Mouse (Mus musculus) ES-CJ7 (cell line): Measurements from ENCODE around the gene Ubap2l.

Source experiments
- DNase-seq: peaks from one replicate; pipeline ENCODE4 v3.0.0; 2011; ENCODE audit warnings: low read depth, low spot score

The Ubap2l gene

GRCm38 (mm10) chr3:89968509-89968908, 83.9 kb downstream of the Ubap2l start:
- no peak for DNase-seq

DNA sequence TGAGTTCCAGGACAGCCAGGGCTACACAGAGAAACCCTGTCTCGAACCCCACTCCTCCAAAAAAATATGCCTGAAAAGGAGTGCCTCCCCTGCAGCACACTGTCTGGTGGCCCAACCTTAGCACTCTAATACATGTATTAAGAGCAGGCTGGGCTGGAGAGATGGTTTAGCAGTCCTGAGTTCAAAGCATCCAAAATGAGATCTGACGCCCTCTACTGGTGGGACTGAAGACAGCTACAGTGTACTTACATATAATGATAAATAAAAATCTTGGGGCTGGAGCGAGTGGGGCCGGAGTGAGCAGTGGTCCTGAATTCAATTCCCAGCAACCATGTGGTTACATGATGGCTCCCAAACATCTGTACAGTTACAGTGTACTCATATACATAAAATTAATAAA, 85.5 kb downstream of the Ubap2l start:
- DNase-seq, result peak; percentile 86

- no peak for DNase-seq
These were observed 86.5 kb downstream of the Ubap2l start for GRCm38 (mm10) chr3:89965972-89966371.

- DNase-seq, result no peak
These were observed 86.9 kb downstream of the Ubap2l start for GRCm38 (mm10) chr3:89965557-89965956.

- peak; percentile 89 for DNase-seq
These were observed 88.3 kb downstream of the Ubap2l start for GRCm38 (mm10) chr3:89963926-89964739.

- peak; percentile 38 for DNase-seq
These were observed 89.1 kb downstream of the Ubap2l start, which contains the start of gene Atp8b2 for GRCm38 (mm10) chr3:89963221-89963763. Atp8b2 (minus strand) TSS chr3:89963508.

DNA sequence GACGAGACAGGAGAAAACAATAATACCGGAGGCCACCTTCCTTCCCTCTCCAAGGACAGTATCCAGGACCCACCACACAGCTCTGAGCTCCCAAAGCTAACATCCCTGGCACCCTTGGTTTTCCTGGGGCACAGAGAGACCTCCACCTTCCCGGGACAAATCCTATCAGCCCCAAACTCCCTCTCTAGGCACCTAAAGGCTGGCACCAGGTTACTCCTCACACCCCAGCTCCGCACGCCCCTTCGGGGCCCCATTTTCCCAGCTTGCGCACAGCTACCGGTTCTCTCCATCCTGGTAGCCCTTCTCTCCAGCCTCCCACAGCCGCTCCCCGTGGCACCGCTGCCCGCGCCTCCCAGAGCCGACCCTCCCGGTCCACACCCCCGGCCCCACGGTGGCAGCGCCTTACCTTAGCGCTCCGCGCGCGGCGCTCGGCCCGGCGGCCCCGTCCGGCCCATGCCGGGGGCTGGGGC, 89.6 kb downstream of the Ubap2l start:
- no peak for DNase-seq

- DNase-seq, result no peak
These were observed 90.2 kb downstream of the Ubap2l start for GRCm38 (mm10) chr3:89962059-89962750.

- no peak for DNase-seq
These were observed 91.0 kb downstream of the Ubap2l start for GRCm38 (mm10) chr3:89961436-89961835.

- DNase-seq, result peak; percentile 86
These were observed 92.0 kb downstream of the Ubap2l start for GRCm38 (mm10) chr3:89960469-89960868.

DNA sequence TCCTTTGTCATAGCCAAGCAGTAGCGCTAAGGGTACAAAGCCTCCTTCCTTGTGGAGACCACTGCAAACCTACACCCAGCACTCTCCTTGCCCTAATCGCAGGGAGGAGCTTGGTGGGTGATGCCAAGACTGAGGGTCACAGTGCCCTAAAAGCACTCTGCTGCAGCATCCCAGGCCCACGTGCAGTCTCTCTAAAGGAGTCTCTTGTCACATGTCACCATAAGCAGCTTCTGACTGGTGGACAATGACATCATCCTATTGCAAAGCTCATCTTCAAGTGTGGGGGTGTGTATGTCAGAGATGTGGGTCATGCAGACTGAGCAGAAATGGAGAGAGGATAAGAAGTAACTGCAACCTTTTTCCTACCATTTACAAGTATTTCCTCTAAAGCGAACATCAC, 93.0 kb downstream of the Ubap2l start:
- DNase-seq, result no peak

GRCm38 (mm10) chr3:89957880-89958279, 94.5 kb downstream of the Ubap2l start:
- DNase-seq, result no peak

- DNase-seq, result peak; percentile 58
These were observed 96.1 kb downstream of the Ubap2l start for GRCm38 (mm10) chr3:89956177-89956971.

- peak; percentile 78 for DNase-seq
These were observed 99.0 kb downstream of the Ubap2l start for GRCm38 (mm10) chr3:89953420-89953819.
